Mouse (Mus musculus) B cell, adult 62 days (primary cell): Measurements from ENCODE around the gene Tmem150a. TPM values are rescaled to one million over a fixed set of nuclear protein-coding genes. Genes with fewer than 3 reads are reported as not detected.

Source experiments
- total RNA-seq: library from RNA; stranded (reverse); gene quantifications from 4 replicates; pipeline ENCODE4 v1.2.4, GENCODE M21; 2023

Gene Tmem150a
- total RNA-seq = 3.6 to 4.5 TPM (median 4.0 TPM) in 4 replicates

DNA sequence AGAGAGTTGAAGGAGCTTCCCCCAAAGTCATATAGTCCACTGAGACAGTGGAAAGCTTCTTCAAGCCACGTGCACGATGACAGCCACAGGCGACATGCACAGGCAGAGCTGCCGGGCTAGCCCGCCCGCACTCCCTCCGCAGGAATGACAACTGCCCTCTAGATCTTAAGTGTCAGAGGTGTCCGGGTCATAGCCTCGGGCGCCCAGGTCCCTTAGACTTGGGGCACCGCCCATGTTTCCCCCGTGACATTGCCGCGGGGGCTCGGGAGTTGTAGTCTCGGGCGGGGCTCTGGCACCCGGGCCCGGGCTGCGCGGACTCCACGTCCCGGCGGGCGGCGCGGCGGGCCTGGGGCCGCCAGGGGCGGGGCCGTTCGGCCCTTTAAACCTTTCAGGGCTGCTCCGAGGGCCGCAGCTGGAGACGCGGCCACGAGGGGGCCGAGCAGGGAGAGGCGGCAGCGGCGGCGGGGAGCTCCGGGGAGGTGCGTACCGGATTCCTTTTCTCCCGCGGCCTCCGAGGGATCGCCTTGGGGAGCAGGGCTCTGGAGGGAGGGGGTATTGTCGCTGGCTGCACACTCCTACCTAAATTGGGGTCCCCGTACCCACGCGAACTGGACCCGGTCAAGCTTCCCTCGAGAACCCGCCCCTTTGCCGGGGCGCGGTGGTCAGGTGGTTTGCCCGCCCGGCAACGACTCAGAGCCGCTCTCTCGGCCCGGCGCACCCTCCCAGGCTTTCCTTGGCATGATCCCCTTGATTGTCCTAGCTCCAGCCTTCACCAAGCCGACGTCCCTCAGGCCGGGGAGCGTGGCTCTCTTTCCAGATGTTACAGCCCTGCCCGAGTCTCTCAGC is at the start of gene Tmem150a:
Tmem150a (plus strand) TSS at position 382 of the 846 bp plus-strand sequence.

DNA sequence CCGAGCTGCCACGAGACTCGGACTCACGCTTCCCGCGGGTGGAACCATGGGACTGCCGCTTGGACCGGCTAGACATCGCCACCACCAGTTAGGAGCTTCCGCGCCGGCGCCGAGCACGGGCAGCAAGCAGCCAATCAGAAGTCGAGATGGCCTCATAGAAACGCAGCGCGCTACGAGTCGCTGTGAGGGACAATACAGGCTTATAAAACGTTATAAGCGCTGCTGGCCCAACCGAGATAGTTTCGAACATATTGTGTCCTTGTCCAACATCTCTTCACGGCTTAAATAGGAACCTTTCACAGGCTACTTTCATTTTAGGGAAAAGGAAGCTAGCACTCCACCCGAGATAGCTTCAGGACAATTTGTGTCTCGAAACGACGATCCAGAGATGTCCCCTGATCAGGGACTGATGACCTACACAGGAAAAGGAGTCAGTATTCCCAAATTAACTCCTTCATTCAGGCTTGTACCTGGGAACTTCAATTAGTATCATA is 10.1 kb upstream of the Tmem150a start, which contains the start of gene Usp39:
Usp39 (minus strand) TSS at position 111 of the 494 bp plus-strand sequence.

GRCm38 (mm10) chr6:72347166-72347941 is 7.9 kb upstream of the Tmem150a start, which contains the start of gene 0610030E20Rik:
Gene 0610030E20Rik, plus strand, starts transcription at chr6:72347317.

DNA sequence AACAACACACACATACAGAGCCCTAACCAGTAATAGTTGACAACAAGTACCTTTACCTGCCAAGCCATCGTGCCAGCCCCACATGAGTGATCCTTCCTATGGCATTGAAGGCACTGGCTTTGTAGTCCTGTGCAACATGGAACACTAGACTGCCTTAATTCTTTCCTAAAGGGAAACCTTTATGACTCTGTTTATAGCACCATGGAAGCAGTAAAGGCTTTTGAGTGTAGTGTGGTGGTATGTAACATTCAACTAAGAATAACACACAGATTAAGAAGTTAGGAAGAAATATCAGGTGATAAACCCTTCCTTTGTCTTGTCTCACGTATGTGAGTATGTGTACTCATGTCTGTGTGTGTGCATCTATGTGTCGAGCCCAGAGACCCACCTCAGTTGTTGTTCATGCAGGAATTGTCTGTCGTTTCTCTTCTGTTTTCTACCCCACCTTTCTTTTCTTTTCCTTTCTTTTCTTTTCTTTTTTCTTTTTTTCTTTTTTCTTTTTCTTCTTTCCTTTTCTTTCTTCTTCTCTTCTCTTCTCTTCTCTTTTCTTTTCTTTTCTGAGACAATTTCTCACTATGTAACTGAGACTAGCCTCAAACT is 11.7 kb downstream of the Tmem150a start, which contains the start of gene Rnf181:
Rnf181 (minus strand) TSS at position 113 of the 600 bp plus-strand sequence.

DNA sequence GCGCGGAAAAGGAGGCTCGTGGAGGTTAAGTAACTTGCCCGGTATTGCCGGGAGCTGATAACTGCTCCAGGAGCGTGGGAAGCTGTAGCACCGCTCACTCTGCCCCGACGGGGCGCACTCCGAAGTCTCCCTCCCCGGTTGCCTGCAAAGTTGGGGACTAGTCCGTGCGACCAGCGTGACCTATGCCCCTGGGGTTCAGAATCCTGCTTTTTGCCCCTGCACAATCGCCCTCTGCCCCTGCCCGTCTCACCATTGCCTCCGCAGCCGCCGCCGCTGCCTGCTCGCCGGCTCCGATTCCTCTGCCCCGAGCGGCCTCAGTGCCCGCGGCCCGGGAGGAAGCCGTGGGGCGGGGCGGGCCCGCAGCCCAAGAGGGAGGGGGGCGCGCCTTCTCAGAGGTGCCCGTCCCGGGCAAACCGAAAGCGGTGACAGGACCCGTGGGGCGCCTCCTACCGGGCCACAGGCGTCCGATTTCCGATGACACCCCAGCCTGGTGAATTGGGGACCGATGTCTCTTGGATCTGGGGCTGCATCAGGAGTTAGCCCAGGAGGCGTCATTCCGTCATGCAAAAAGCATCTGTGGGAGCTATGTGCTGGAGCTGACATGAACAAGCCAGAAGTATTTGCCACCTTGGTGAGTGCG is 25.0 kb downstream of the Tmem150a start, which contains the start of gene Vamp5:
Vamp5 (minus strand) TSS at position 338 of the 640 bp plus-strand sequence.

DNA sequence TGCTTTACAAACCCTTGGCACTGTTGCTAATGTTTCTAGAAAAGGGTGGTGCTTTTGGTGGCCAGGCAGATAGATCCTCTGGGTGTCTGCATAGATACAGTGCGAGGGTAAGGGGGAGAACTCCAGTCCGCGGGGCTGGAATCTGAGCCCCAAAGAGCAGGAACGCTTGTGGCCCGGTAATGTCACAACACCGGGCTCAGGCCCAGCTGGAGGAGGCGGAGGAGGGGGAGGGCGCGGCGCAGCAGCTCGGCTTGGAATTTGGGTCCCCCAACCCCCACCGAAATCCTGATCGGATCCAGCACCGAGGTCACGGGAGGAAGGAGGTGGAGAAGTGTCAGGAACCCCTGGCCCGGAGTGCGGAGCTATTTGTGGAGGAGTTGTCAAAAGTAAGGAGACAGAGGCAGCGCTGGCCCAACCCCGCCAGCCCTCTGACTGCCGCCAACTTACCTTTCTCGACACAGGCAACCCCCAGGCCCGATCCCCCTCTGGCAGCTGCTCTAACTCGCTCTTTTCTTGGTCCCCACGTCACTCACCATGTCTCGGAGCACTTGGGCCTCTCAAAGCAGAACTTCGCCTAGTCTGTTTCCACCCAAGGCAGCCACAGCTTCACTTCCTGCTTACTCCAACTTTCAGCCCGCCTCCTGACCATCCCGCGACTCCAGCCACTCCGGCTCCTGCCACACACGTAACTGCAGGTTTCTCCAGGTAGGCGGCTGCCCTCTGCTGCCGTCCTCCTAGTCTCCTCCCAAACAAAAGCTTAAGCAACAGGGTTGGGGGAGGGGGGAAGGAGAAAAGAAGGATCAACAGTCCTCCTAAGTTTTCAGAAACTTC is 34.9 kb downstream of the Tmem150a start, which contains the start of gene Vamp8:
Vamp8 (minus strand) TSS at position 763 of the 831 bp plus-strand sequence.

Other genes with a start within 250 kb of the Tmem150a start
- gene Atoh8, start 119.9 kb upstream of the Tmem150a start, total RNA-seq = not detected in 4 replicates
- gene Sftpb, start 50.8 kb upstream of the Tmem150a start, total RNA-seq = not detected in 4 replicates
- 41.8 to 54.8 TPM (median 43.5 TPM) in 4 replicates for gene Usp39, start 10.3 kb upstream of the Tmem150a start, total RNA-seq
- gene 0610030E20Rik, start 8.1 kb upstream of the Tmem150a start, total RNA-seq = 39.6 to 46.0 TPM (median 41.1 TPM) in 4 replicates
- 64.7 to 72.5 TPM (median 69.9 TPM) in 4 replicates for gene Rnf181, start 11.5 kb downstream of the Tmem150a start, total RNA-seq
- 6.5 to 15.2 TPM (median 9.6 TPM) in 4 replicates for gene Vamp5, start 25.0 kb downstream of the Tmem150a start, total RNA-seq
- 89.8 to 98.2 TPM (median 94.9 TPM) in 4 replicates for gene Vamp8, start 35.3 kb downstream of the Tmem150a start, total RNA-seq
- gene Ggcx, start 58.9 kb downstream of the Tmem150a start, total RNA-seq = 10.3 to 13.6 TPM (median 11.1 TPM) in 4 replicates
- gene Mat2a, start 84.1 kb downstream of the Tmem150a start, total RNA-seq = 252 to 291 TPM (median 267 TPM) in 4 replicates
- gene Sh2d6, start 166.3 kb downstream of the Tmem150a start, total RNA-seq = 0.46 to 0.60 TPM (median 0.55 TPM) in 3 of 4 replicates, not detected in the other
- 327 to 361 TPM (median 338 TPM) in 4 replicates for gene Capg, start 188.9 kb downstream of the Tmem150a start, total RNA-seq
- gene Elmod3, start 243.0 kb downstream of the Tmem150a start, total RNA-seq = 14.9 to 18.1 TPM (median 15.8 TPM) in 4 replicates
- gene Retsat, start 243.0 kb downstream of the Tmem150a start, total RNA-seq = 5.5 to 8.8 TPM (median 7.4 TPM) in 4 replicates